Mouse (Mus musculus) ES-E14 (cell line): ENCODE measurements at regions not wholly inside any gene's neighbourhood (a gene's known extent, or its start where the extent isn't known, plus 50 kb on each side); places are given as distances from the start of the nearest gene placed in this dataset.

Experiments
- DNase-seq: peaks from one replicate; pipeline ENCODE4 v3.0.0-alpha.2; 2013; ENCODE audit warnings: low read depth, low spot score
- H3K27ac ChIP-seq: 2 replicates; pipeline ENCODE4 v1.5.1; 2012; ENCODE audit warnings: low read depth, mild to moderate bottlenecking, low read length, moderate library complexity, mixed read lengths; ENCODE audit not compliant: poor library complexity, insufficient read depth, severe bottlenecking
- H3K36me3 ChIP-seq: 2 replicates; pipeline ENCODE4 v1.6.1; 2012; ENCODE audit warnings: mild to moderate bottlenecking, low read length, moderate library complexity, mixed read lengths; ENCODE audit not compliant: control insufficient read depth, poor library complexity, insufficient read depth, severe bottlenecking
- H3K4me1 ChIP-seq, 2 experiments: fragments of 150-350 bp in 1 of 2; sonication (generic) in 1 of 2; 2 replicates each; pipeline ENCODE4 v1.6.1; 2012; ENCODE audit warnings: low read length in 2 of 2, mild to moderate bottlenecking in 1 of 2, mixed read lengths in 1 of 2; ENCODE audit not compliant: control insufficient read depth in 2 of 2, insufficient read depth in 2 of 2, poor library complexity in 1 of 2
- H3K4me3 ChIP-seq, 2 experiments: fragments of 150-350 bp in 1 of 2; sonication (generic) in 1 of 2; 2 replicates each; pipeline ENCODE4 v1.5.1; 2012; ENCODE audit warnings: low read length in 2 of 2, low read depth in 1 of 2, mild to moderate bottlenecking in 1 of 2, mixed read lengths in 1 of 2; ENCODE audit not compliant: insufficient read depth in 1 of 2, poor library complexity in 1 of 2, severe bottlenecking in 1 of 2
- H3K9ac ChIP-seq: 2 replicates; pipeline ENCODE4 v1.6.1; 2012; ENCODE audit warnings: low read depth, mild to moderate bottlenecking, low read length, mixed read lengths; ENCODE audit not compliant: poor library complexity, insufficient read depth, severe bottlenecking
- H3K9me3 ChIP-seq: fragments of 150-350 bp; sonication (generic); 2 replicates; pipeline ENCODE4 v1.6.1; 2012; ENCODE audit warnings: low read depth, mild to moderate bottlenecking, low read length; ENCODE audit not compliant: control insufficient read depth, insufficient read depth
- CHD2 ChIP-seq: IDR thresholded peaks from 2 replicates; pipeline ENCODE4 v1.6.1; 2014; ENCODE audit warnings: mild to moderate bottlenecking, low read depth, low read length, inconsistent platforms
- HCFC1 ChIP-seq: IDR thresholded peaks from 2 replicates; pipeline ENCODE4 v1.6.1; 2012; ENCODE audit warnings: low read length, inconsistent platforms, borderline replicate concordance; ENCODE audit not compliant: insufficient read depth
- MAFK ChIP-seq: IDR thresholded peaks from 2 replicates; pipeline ENCODE4 v1.6.1; 2014; ENCODE audit warnings: mild to moderate bottlenecking, low read depth, low read length, inconsistent platforms; ENCODE audit not compliant: insufficient read depth
- ZC3H11A ChIP-seq: IDR thresholded peaks from 2 replicates; pipeline ENCODE4 v1.6.1; 2012; ENCODE audit warnings: low read depth, mild to moderate bottlenecking, inconsistent platforms, low read length, borderline replicate concordance
- ZNF384 ChIP-seq: IDR thresholded peaks from 2 replicates; pipeline ENCODE4 v1.6.1; 2012; ENCODE audit warnings: low read depth, low read length, inconsistent platforms
- in situ Hi-C, 2 experiments: fragments of 600-800 bp; cut with MboI; formaldehyde crosslinking; loops; one replicate each; pipeline ENCODE4 v1.15.1; 2025; ENCODE audit warnings: low sequenced_read_pairs in 2 of 2, inconsistent platforms in 1 of 2; ENCODE audit not compliant: unreplicated experiment in 2 of 2

DNA sequence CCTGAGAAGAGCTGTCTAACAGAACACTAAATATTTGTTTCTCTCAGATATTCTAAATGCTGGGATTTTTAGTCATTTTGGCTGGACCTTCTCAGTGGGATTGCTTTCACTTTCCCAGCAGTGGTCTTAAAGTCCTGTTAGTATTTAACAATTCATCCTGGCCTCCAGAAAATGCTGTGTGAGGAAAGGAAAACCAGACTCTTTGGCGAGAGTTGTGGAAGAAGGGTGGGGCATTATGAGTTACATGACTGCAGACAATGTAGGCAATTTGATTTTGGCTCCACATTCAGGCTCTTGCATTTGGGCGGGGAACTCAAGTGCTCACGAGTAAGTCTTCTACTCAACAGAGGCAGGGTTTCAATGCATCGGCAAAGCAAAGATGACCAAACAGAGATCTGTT, 406.1 kb upstream of the Gm765 start:
- no peaks in the 10 kb centered on the region for H3K9me3 ChIP-seq
- no peaks in the 10 kb centered on the region for H3K36me3 ChIP-seq
- no peak overlapping the region for H3K27ac ChIP-seq
- in situ Hi-C loops, result no loop called here
- H3K9ac ChIP-seq, result no peak overlapping the region
- H3K4me1 ChIP-seq, result no peaks in the 10 kb centered on the region
- no peak for DNase-seq
- TF ChIP-seq ZNF384 (no peak), HCFC1 (no peak)
- no peak overlapping the region for H3K4me3 ChIP-seq

DNA sequence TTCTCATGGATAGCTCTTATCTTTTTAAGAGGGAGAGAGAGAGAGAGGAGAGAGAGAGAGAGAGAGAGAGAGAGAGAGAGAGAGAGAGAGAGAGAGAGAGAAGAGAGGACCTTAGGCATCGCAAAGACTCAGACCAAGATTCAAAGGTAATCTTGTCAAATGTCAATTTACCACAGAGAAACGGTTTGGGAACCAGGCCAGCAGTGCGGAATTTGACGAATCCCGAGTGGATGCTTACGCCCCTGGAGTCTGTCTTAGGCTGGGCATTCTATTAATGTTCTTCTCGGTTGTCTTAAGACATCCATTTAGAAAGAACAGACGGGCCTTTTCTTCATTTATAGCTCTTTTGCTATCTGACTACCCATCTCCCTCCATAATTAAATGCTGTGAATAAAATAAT, 404.4 kb upstream of the Gm765 start:
- TF ChIP-seq HCFC1 (no peak), MAFK (no peak)
- no peak overlapping the region for H3K4me3 ChIP-seq
- in situ Hi-C loops, result no loop called here
- no peak for DNase-seq
- H3K36me3 ChIP-seq, result no peaks in the 10 kb centered on the region
- H3K4me1 ChIP-seq, result no peaks in the 10 kb centered on the region
- no peak overlapping the region for H3K27ac ChIP-seq
- H3K9me3 ChIP-seq, result no peaks in the 10 kb centered on the region
- no peak overlapping the region for H3K9ac ChIP-seq

DNA sequence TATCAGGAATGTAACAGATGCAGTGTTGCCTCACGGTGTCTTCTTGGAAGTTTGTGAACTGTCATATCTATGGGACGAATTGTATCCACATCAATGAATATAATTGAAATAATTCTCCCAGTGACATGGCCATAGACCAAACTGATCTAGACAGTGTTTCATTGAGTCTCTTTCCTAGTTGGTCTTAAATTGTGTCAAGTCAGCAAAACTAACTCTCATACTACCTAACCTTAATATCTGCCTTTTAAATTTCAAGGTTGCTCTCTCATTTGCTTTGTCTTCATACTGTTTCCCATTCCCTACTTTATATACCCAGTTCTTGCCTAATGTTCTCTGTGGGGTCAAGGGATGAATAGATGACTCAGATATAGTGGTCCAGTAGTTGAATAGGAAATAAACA, 397.9 kb upstream of the Gm765 start:
- H3K4me1 ChIP-seq, result no peaks in the 10 kb centered on the region
- no peaks in the 10 kb centered on the region for H3K9me3 ChIP-seq
- in situ Hi-C loops, result no loop called here
- H3K27ac ChIP-seq, result no peak overlapping the region
- no peaks in the 10 kb centered on the region for H3K36me3 ChIP-seq
- no peak for DNase-seq
- no peak overlapping the region for H3K4me3 ChIP-seq
- TF ChIP-seq ZNF384 (no peak), MAFK (peak; percentile 91)
- no peak overlapping the region for H3K9ac ChIP-seq

DNA sequence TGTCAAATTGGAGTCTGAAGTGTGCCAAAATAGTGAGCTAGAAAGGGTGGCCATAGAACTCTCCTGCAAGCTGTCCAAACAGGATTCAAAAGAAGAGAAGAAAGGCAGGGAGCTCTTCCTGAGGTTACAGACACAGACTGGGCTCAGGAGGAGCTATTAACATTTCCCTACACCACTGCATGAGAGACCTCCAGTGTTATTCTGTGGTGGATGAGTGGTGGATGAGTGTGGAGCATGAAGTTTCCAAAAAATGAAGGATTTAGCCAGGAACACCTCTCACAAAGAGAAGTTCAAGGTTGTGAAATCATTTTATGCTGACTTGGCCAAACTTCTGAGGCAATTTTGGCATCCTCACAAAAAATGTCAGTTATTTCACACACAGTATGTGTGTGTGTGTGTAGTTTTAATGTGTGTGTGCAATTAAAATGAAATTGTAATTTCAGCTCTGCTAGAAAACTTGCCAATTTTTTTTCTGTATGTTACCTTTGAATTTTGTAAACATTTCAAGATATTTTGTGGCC, 388.5 kb upstream of the Gm765 start:
- Histone ChIP-seq H3K9me3 (no peaks in the 10 kb centered on the region), H3K9ac (no peak overlapping the region), H3K4me1 (no peaks in the 10 kb centered on the region), H3K36me3 (no peaks in the 10 kb centered on the region), H3K4me3 (no peak overlapping the region), H3K27ac (no peak overlapping the region)
- TF ChIP-seq ZNF384 (no peak), CHD2 (no peak), MAFK (0 out of 2 replicates have a peak, but pooled peaks have one; percentile 22), HCFC1 (no peak), ZC3H11A (no peak)
- DNase-seq, result no peak
- in situ Hi-C loops, result no loop called here

DNA sequence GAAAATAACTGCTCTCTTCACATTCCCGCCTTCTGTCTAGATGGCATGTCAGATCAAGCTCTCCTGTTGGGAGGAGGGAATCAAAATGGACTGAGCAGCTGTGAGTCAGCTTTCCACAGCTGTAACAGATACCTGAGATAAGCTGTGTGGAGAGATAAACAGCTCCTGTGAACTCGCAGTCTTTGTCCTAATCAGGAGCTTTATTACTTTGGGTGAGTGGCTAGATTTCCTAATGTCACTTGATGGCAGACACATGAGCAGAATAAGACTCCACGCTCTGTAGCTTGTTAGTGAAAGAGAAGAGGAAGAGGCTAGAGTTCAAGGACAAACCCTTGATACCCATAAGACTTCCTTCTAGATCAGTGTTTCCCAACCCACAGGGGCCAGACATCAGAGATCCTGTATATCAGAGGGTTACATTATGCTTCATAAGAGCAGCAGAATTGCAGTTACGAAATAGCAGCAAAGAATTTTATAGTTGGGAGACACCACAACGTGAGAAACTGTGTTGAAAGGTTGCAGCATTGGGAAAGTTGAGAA, 384.1 kb upstream of the Gm765 start:
- no peak overlapping the region for H3K9ac ChIP-seq
- no peaks in the 10 kb centered on the region for H3K4me1 ChIP-seq
- H3K27ac ChIP-seq, result no peak overlapping the region
- in situ Hi-C loops, result no loop called here
- no peaks in the 10 kb centered on the region for H3K36me3 ChIP-seq
- no peak for DNase-seq
- no peaks in the 10 kb centered on the region for H3K9me3 ChIP-seq
- TF ChIP-seq CHD2 (no peak), ZNF384 (no peak), HCFC1 (no peak), MAFK (no peak), ZC3H11A (no peak)
- no peak overlapping the region for H3K4me3 ChIP-seq
